Mouse (Mus musculus): ENCODE measurements around the gene Ppp4r1.

GRCm38 (mm10) chr17:65854006-65854405, 71.6 kb downstream of the Ppp4r1 start:
- TF ChIP-seq EP300 (IDR thresholded peaks at IDR 0.05; ENCODE audit: low read depth in 1 of 2, low read length in 2 of 2) (no peak), KAT2A (conservative IDR thresholded peaks at IDR 0.05; ENCODE audit: low read depth, low read length) (no peak), MYC (IDR thresholded peaks at IDR 0.05; ENCODE audit: low read depth, low read length) (no peak), NRF1 (IDR thresholded peaks at IDR 0.05; ENCODE audit: insufficient read depth, low read depth, low read length, poor library complexity, severe bottlenecking) (no peak), USF1 (IDR thresholded peaks at IDR 0.05; ENCODE audit: low read depth, low read length) (no peak), TBP (IDR thresholded peaks at IDR 0.05; ENCODE audit: low read depth, low read length) (no peak), POLR2A (IDR thresholded peaks at IDR 0.05; ENCODE audit: control insufficient read depth in 1 of 2, insufficient read depth in 1 of 2, low read depth in 1 of 2, low read length in 2 of 2, poor library complexity in 1 of 2) (no peak), ZKSCAN1 (IDR thresholded peaks at IDR 0.05; ENCODE audit: low read depth, low read length) (no peak), ELF1 (IDR thresholded peaks at IDR 0.05; ENCODE audit: low read depth, low read length) (no peak), POLR2AphosphoS5 (IDR thresholded peaks at IDR 0.05; ENCODE audit: borderline replicate concordance, low read depth, low read length) (no peak), CTCF (IDR thresholded peaks at IDR 0.05 in 2 of 3, conservative IDR thresholded peaks at IDR 0.05 in 1 of 3; ENCODE audit: control insufficient read depth in 1 of 3, insufficient read depth in 1 of 3, low read depth in 2 of 3, low read length in 3 of 3, poor library complexity in 1 of 3, severe bottlenecking in 1 of 3) (no peak), JUND (IDR thresholded peaks at IDR 0.05; ENCODE audit: low read depth, low read length) (no peak), ETS1 (IDR thresholded peaks at IDR 0.05; ENCODE audit: low read depth, low read length) (no peak), MYB (IDR thresholded peaks at IDR 0.05; ENCODE audit: low read depth, low read length) (no peak)

Measured in MEL (cell line).